In genomic region chr14:34428274-34428673, GRCm38 (mm10) we compare ENCODE assay signal across 24 mouse cellular contexts. TPM values are rescaled to one million over a fixed set of nuclear protein-coding genes. Genes with fewer than 3 reads are reported as not detected.
DNase-seq lines count a peak whose midpoint lies in the region; ATAC-seq and TF ChIP-seq lines count a peak whose summit lies in the region.
"Had no signal": no experiment of that assay in that cellular context is flagged by ENCODE, and none has a peak within 500 bp of the region (broad histone marks: within the 10 kb centered on the region; RNA-seq: fewer than 3 reads in every experiment).

No protein-coding gene starts in this region.

- no peak for ATAC-seq in hindbrain, postnatal 0 days
- no peak for ATAC-seq in hindbrain, embryonic 11.5 days (ENCODE audit: low FRiP score)
- no peak for ATAC-seq in lung, embryonic 14.5 days (ENCODE audit: insufficient read depth)
- ATAC-seq: activated CD4-positive, CD25-positive, alpha-beta regulatory T cell, adult 4 months; forebrain, embryonic 16.5 days; midbrain, embryonic 13.5 days had no signal

- peak; percentile 40 for TF ChIP-seq CTCF in hindbrain, postnatal 0 days (IDR thresholded peaks at IDR 0.05; ENCODE audit: low read depth)
- TF ChIP-seq CTCF in lung, embryonic 14.5 days (IDR thresholded peaks at IDR 0.05; ENCODE audit: low read depth) = peak; percentile 31
- TF ChIP-seq CTCF in CH12.LX (conservative IDR thresholded peaks at IDR 0.05 in 1 of 2, IDR thresholded peaks at IDR 0.05 in 1 of 2; ENCODE audit: low read depth in 2 of 2, low read length in 2 of 2) = peak; percentile 6 to 67; a peak in 2 of 4 replicates
- peak; percentile 25; the same call in 1 of the 2 replicates for TF ChIP-seq CTCF in brain, embryonic 14.5 days (IDR thresholded peaks at IDR 0.05; ENCODE audit: borderline replicate concordance, extremely low read depth, insufficient read depth, insufficient read length)

- no peaks in the 10 kb centered on the region for H3K27me3 ChIP-seq in hindbrain, postnatal 0 days (ENCODE audit: insufficient read depth, low read length)
- no peaks in the 10 kb centered on the region for H3K27me3 ChIP-seq in hindbrain, embryonic 11.5 days (ENCODE audit: control insufficient read depth, insufficient read depth, low read length)
- H3K27me3 ChIP-seq in lung, embryonic 14.5 days (ENCODE audit: insufficient read depth, low read length) = no peaks in the 10 kb centered on the region
- H3K27me3 ChIP-seq in CH12.LX (replicated peaks) = no peaks in the 10 kb centered on the region
- H3K27me3 ChIP-seq: heart, embryonic 13.5 days; liver, embryonic 15.5 days; midbrain, embryonic 13.5 days had no signal

- no peak overlapping the region for H3K4me3 ChIP-seq in hindbrain, postnatal 0 days (ENCODE audit: low read length)
- H3K4me3 ChIP-seq in hindbrain, embryonic 11.5 days (ENCODE audit: low read depth, low read length) = no peak overlapping the region
- H3K4me3 ChIP-seq in lung, embryonic 14.5 days (ENCODE audit: low read depth, low read length) = no peak overlapping the region
- H3K4me3 ChIP-seq in CH12.LX (replicated peaks in 1 of 3; ENCODE audit: low read depth in 2 of 3, low read length in 2 of 3, poor library complexity in 1 of 3) = no peak overlapping the region
- H3K4me3 ChIP-seq: heart, embryonic 13.5 days; liver, embryonic 15.5 days; midbrain, embryonic 13.5 days had no signal

- WGBS in hindbrain, postnatal 0 days = 98% methylated on average over 3 of the region's 3 CpGs
- WGBS in hindbrain, embryonic 11.5 days = 96% methylated on average over 3 of the region's 3 CpGs
- 93% methylated on average over 3 of the region's 3 CpGs for WGBS in lung, embryonic 14.5 days

- H3K4me1 ChIP-seq in hindbrain, postnatal 0 days (ENCODE audit: insufficient read depth, low read length) = no peaks in the 10 kb centered on the region
- no peaks in the 10 kb centered on the region for H3K4me1 ChIP-seq in hindbrain, embryonic 11.5 days (replicated peaks; ENCODE audit: control insufficient read depth, insufficient read depth, low read length)
- no peaks in the 10 kb centered on the region for H3K4me1 ChIP-seq in lung, embryonic 14.5 days (ENCODE audit: insufficient read depth)
- no peaks in the 10 kb centered on the region for H3K4me1 ChIP-seq in CH12.LX (ENCODE audit: control insufficient read depth in 1 of 2, insufficient read depth in 2 of 2)
- H3K4me1 ChIP-seq: liver, embryonic 15.5 days; midbrain, embryonic 13.5 days had no signal

- TF ChIP-seq RAD21 in CH12.LX (IDR thresholded peaks at IDR 0.05; ENCODE audit: low read depth, low read length) = peak; percentile 23

- DNase-seq in hindbrain, postnatal 0 days (ENCODE audit: low spot score) = no peak
- DNase-seq in hindbrain, embryonic 11.5 days (ENCODE audit: low spot score) = no peak
- DNase-seq in lung, embryonic 14.5 days = peak; percentile 17
- DNase-seq in lung, postnatal 4 days = no peak
- no peak for DNase-seq in CH12.LX (ENCODE audit: extremely low read depth)
- DNase-seq in brain, embryonic 14.5 days (ENCODE audit: low read depth) = no peak
- DNase-seq in thymus, adult 18-20 months = no peak
- DNase-seq: adrenal gland, postnatal 10 days; cerebellum, adult 11 months; cerebellum, postnatal 10 days; embryo, embryonic 11 days; kidney, adult 8-10 months; kidney, postnatal 4 days; right cerebral cortex, postnatal 14 days; spleen, adult 18-20 months; thymus, postnatal 4 days had no signal

- in situ Hi-C loops in CH12.LX (cut with MboI; ENCODE audit: low pct_ligation_motif_present, low pct_unique_long_range_greater_than_20kb, low sequenced_read_pairs) = loop anchor here (25.0 kb wide), 1 partner anchor 334 kb away; no protein-coding TSS in a partner anchor

- peaks cover 18% of the 10 kb centered on the region; the same call in 1 of the 2 replicates for H3K36me3 ChIP-seq in hindbrain, postnatal 0 days (ENCODE audit: insufficient read depth, low read length)
- H3K36me3 ChIP-seq in hindbrain, embryonic 11.5 days (ENCODE audit: control insufficient read depth, insufficient read depth, low read length) = 0 out of 2 replicates have a peak, but pooled peaks cover 3% of the 10 kb centered on the region
- peaks cover 69% of the 10 kb centered on the region for H3K36me3 ChIP-seq in lung, embryonic 14.5 days (ENCODE audit: insufficient read depth)
- H3K36me3 ChIP-seq in CH12.LX (replicated peaks in 1 of 2; ENCODE audit: control insufficient read depth in 1 of 2, insufficient read depth in 1 of 2, low read length in 1 of 2) = peaks cover 31 to 75% of the 10 kb centered on the region in 2 experiments

- TF ChIP-seq EP300 in CH12.LX (IDR thresholded peaks at IDR 0.05; ENCODE audit: low read length) = no peak

- no peaks in the 10 kb centered on the region for H3K9me3 ChIP-seq in hindbrain, postnatal 0 days (ENCODE audit: low read length)
- H3K9me3 ChIP-seq in hindbrain, embryonic 11.5 days (ENCODE audit: control insufficient read depth, low read length) = no peaks in the 10 kb centered on the region
- H3K9me3 ChIP-seq in lung, embryonic 14.5 days (ENCODE audit: low read depth, low read length) = no peaks in the 10 kb centered on the region
- no peaks in the 10 kb centered on the region for H3K9me3 ChIP-seq in CH12.LX (replicated peaks; ENCODE audit: low read length)
- H3K9me3 ChIP-seq: heart, embryonic 13.5 days; liver, embryonic 15.5 days; midbrain, embryonic 13.5 days had no signal

- TF ChIP-seq POLR2A in CH12.LX (IDR thresholded peaks at IDR 0.05; ENCODE audit: low read depth, low read length) = no peak
- TF ChIP-seq POLR2A in brain, embryonic 14.5 days (IDR thresholded peaks at IDR 0.05; ENCODE audit: borderline replicate concordance, extremely low read depth, insufficient read depth, insufficient read length, poor library complexity, severe bottlenecking) = no peak

- H3K4me2 ChIP-seq in hindbrain, postnatal 0 days (ENCODE audit: low read depth, low read length) = no peak overlapping the region
- no peak overlapping the region for H3K4me2 ChIP-seq in hindbrain, embryonic 11.5 days (replicated peaks; ENCODE audit: low read depth, low read length)
- H3K4me2 ChIP-seq in lung, embryonic 14.5 days = no peak overlapping the region
- no peak overlapping the region for H3K4me2 ChIP-seq in CH12.LX (ENCODE audit: insufficient read depth, low read depth, poor library complexity, severe bottlenecking)
- H3K4me2 ChIP-seq: heart, embryonic 13.5 days; liver, embryonic 15.5 days; midbrain, embryonic 13.5 days had no signal

- dilution Hi-C loops in CH12.LX (cut with MboI; ENCODE audit: extremely low pct_ligation_motif_present, extremely low pct_unique_long_range_greater_than_20kb, low sequenced_read_pairs) = no loop called here

- no peaks in the 10 kb centered on the region for H3K79me2 ChIP-seq in CH12.LX (replicated peaks; ENCODE audit: control insufficient read depth, extremely low read depth, insufficient read depth, poor library complexity, severe bottlenecking)

- H3K9ac ChIP-seq in hindbrain, postnatal 0 days (replicated peaks; ENCODE audit: low read length) = no peak overlapping the region
- no peak overlapping the region for H3K9ac ChIP-seq in hindbrain, embryonic 11.5 days (ENCODE audit: low read depth, low read length)
- H3K9ac ChIP-seq in lung, embryonic 14.5 days = no peak overlapping the region
- no peak overlapping the region for H3K9ac ChIP-seq in CH12.LX (ENCODE audit: insufficient read depth, low read depth)
- H3K9ac ChIP-seq: heart, embryonic 13.5 days; liver, embryonic 15.5 days; midbrain, embryonic 13.5 days had no signal

- H3K27ac ChIP-seq in hindbrain, postnatal 0 days = no peak overlapping the region
- H3K27ac ChIP-seq in hindbrain, embryonic 11.5 days (ENCODE audit: low read depth, low read length) = no peak overlapping the region
- no peak overlapping the region for H3K27ac ChIP-seq in lung, embryonic 14.5 days (ENCODE audit: low read depth)
- no peak overlapping the region for H3K27ac ChIP-seq in CH12.LX (ENCODE audit: insufficient read depth, low read depth)
- H3K27ac ChIP-seq: heart, embryonic 13.5 days; liver, embryonic 15.5 days; macrophage; midbrain, embryonic 13.5 days had no signal

TF ChIP-seq in CH12.LX, 34 proteins besides CTCF, POLR2A, EP300 and RAD21:
- TF ChIP-seq RCOR1 (conservative IDR thresholded peaks at IDR 0.05; ENCODE audit: low read depth, low read length) = no peak
- TF ChIP-seq SMC3 (IDR thresholded peaks at IDR 0.05; ENCODE audit: low read depth, low read length) = peak; percentile 37

RNA-seq across cellular contexts. Expression of gene Mmrn2, which starts 53.0 kb away (rescaled TPM):
- 6.8 and 8.1 TPM in 2 replicates for total RNA-seq in hindbrain, postnatal 0 days (2014; rRNA removed)
- 2.5 and 2.6 TPM in 2 replicates for polyA plus RNA-seq in hindbrain, postnatal 0 days (2015; fragmentation: Nextera tagmentation; extraction: Ambion mirVana)
- polyA plus RNA-seq in hindbrain, embryonic 11.5 days (2014; fragmentation: Nextera tagmentation; extraction: Ambion mirVana) = 4.4 and 4.7 TPM in 2 replicates
- polyA plus RNA-seq in lung, embryonic 14.5 days (2014; fragmentation: Nextera tagmentation; extraction: Ambion mirVana) = 9.9 and 12.1 TPM in 2 replicates
- total RNA-seq in CH12.LX (2012; rRNA removed) (0.04 TPM in 1 of 2 replicates, not detected in the other), CH12.LX (2014; rRNA removed) (not detected in 2 replicates)
- 0.06 and 0.10 TPM in 2 replicates for polyA plus RNA-seq in CH12.LX (2012; ENCODE audit: insufficient read length, low read depth)
- polyA plus RNA-seq in brain, embryonic 14.5 days (2012; rRNA removed) = 2.5 and 4.5 TPM in 2 replicates
- total RNA-seq: hematopoietic stem cell, adult 5-6 weeks; neutrophil, adult 5-6 weeks had no signal
- polyA plus RNA-seq: activated CD4-positive, CD25-positive, alpha-beta regulatory T cell, adult 4 months; macrophage had no signal

RNA-seq across cellular contexts. Expression of gene Sncg, which starts 53.7 kb away (rescaled TPM):
- total RNA-seq in hindbrain, postnatal 0 days (2014; rRNA removed) = 49.5 and 65.3 TPM in 2 replicates
- 164 and 165 TPM in 2 replicates for polyA plus RNA-seq in hindbrain, postnatal 0 days (2015; fragmentation: Nextera tagmentation; extraction: Ambion mirVana)
- 123 and 152 TPM in 2 replicates for polyA plus RNA-seq in hindbrain, embryonic 11.5 days (2014; fragmentation: Nextera tagmentation; extraction: Ambion mirVana)
- polyA plus RNA-seq in lung, embryonic 14.5 days (2014; fragmentation: Nextera tagmentation; extraction: Ambion mirVana) = 4.9 and 5.2 TPM in 2 replicates
- total RNA-seq in CH12.LX (2012; rRNA removed) = 0.21 and 0.50 TPM in 2 replicates
- total RNA-seq in CH12.LX (2014; rRNA removed) = 0.50 TPM in 1 of 2 replicates, not detected in the other
- 0.27 TPM in 1 of 2 replicates, not detected in the other for polyA plus RNA-seq in CH12.LX (2012; ENCODE audit: insufficient read length, low read depth)
- 36.7 and 103 TPM in 2 replicates for polyA plus RNA-seq in brain, embryonic 14.5 days (2012; rRNA removed)
- total RNA-seq: hematopoietic stem cell, adult 5-6 weeks; neutrophil, adult 5-6 weeks had no signal
- polyA plus RNA-seq: activated CD4-positive, CD25-positive, alpha-beta regulatory T cell, adult 4 months; macrophage had no signal
